Mouse (Mus musculus): ENCODE measurements around the gene Olfr1223. TPM values are rescaled to one million over a fixed set of nuclear protein-coding genes. Genes with fewer than 3 reads are reported as not detected.
"Not testable (repeated sequence)": the region's sequence is repeated elsewhere in the genome, so short reads cannot be mapped to it uniquely, and the experiment has no call there.

The Olfr1223 gene
- polyA plus RNA-seq (2016; fragmentation: Nextera tagmentation; extraction: Ambion mirVana): not detected in 2 replicates

DNA sequence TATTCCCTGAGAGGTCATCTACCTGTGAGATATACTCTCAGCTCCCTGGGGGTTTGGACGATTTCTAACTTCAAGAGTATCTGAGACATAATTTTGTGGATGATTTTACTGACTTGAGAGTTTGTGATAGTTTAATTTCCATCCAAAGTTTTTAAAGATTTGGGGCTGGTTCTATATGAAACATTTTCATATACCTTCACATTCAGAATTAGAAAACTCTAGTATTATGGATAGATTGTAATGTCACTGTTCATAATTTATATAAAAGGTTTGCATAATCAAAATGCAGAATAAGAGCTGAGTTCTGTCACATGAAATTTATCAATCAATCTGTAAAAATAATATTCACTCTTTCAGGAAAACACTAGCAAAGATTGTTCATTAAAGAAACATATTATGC is at the start of gene Olfr1223:
Gene Olfr1223 (minus strand): TSS at position 101 of the 400 bp plus-strand sequence.
- no peaks in the 10 kb centered on the region for H3K27me3 ChIP-seq (replicated peaks)
- H3K36me3 ChIP-seq: no peaks in the 10 kb centered on the region
- H3K9ac ChIP-seq: no peak within 1 kb of the TSS
- H3K27ac ChIP-seq (ENCODE audit: poor library complexity, severe bottlenecking): no peak within 1 kb of the TSS
- WGBS: 50% methylated on average over 1 of the region's 1 CpGs
- no peak within 1 kb of the TSS for H3K4me3 ChIP-seq
- H3K9me3 ChIP-seq (replicated peaks): no peaks in the 10 kb centered on the region
- no peak for ATAC-seq (ENCODE audit: insufficient number of reproducible peaks, low FRiP score)
- no peaks in the 10 kb centered on the region for H3K4me1 ChIP-seq (replicated peaks)
- no peak within 1 kb of the TSS for H3K4me2 ChIP-seq

- 64% methylated on average over 2 of the region's 2 CpGs for WGBS
- no peak within 1 kb of the TSS for H3K4me2 ChIP-seq
- no peak within 1 kb of the TSS for H3K9ac ChIP-seq
- H3K27ac ChIP-seq (ENCODE audit: poor library complexity, severe bottlenecking): no peak within 1 kb of the TSS
- H3K27me3 ChIP-seq (replicated peaks): no peaks in the 10 kb centered on the region
- no peaks in the 10 kb centered on the region for H3K36me3 ChIP-seq
- no peaks in the 10 kb centered on the region for H3K9me3 ChIP-seq (replicated peaks)
- no peaks in the 10 kb centered on the region for H3K4me1 ChIP-seq (replicated peaks)
- ATAC-seq (ENCODE audit: insufficient number of reproducible peaks, low FRiP score): no peak
- no peak within 1 kb of the TSS for H3K4me3 ChIP-seq
Observed at GRCm38 (mm10) chr2:89199948-89200347, 48.6 kb upstream of the Olfr1223 start, which contains the start of gene Olfr1226. TSS of gene Olfr1226 (minus strand) at chr2:89200048.

DNA sequence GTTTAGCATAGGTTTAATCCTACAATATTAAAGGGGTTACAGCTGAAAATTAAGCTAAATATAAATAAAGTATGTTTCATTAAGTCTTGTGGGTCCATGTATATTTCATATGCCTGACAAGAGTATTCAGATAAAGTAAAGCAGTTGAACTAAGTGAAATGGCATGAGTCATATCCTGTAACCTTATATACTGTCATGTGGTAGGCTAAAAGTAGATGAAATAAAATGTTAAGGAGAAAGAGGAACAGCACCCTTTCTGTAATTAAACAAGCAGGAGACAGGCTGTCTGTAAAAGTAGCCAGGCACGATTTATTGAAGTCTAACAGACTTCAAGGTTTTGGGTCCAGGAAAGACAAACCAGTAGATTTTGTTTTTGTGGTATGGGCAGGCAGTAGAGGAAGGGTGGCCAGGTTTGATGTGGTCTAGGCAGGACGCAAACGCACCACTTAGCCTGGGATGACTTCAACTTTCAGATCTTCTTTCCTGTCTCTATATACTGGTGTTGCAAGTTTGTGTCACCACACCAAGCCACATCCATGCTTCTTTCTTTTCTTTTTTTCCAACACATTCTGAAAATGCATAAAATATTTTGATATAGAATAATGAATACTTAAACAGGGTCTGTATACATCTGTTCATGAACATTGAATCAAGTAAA is 45.1 kb upstream of the Olfr1223 start:
- Histone ChIP-seq H3K27me3 (replicated peaks) (no peaks in the 10 kb centered on the region), H3K4me1 (replicated peaks) (no peaks in the 10 kb centered on the region), H3K4me3 (no peak overlapping the region), H3K9me3 (replicated peaks) (no peaks in the 10 kb centered on the region), H3K36me3 (no peaks in the 10 kb centered on the region), H3K9ac (no peak overlapping the region), H3K4me2 (no peak overlapping the region), H3K27ac (ENCODE audit: poor library complexity, severe bottlenecking) (no peak overlapping the region)
- 67% methylated on average over 3 of the region's 3 CpGs for WGBS
- ATAC-seq (ENCODE audit: insufficient number of reproducible peaks, low FRiP score): no peak

GRCm38 (mm10) chr2:89174569-89174968 is 23.2 kb upstream of the Olfr1223 start, which contains the start of gene Olfr1225:
TSS of gene Olfr1225 (minus strand) at chr2:89174669.
- Histone ChIP-seq H3K9me3 (replicated peaks) (no peaks in the 10 kb centered on the region), H3K27ac (ENCODE audit: poor library complexity, severe bottlenecking) (no peak within 1 kb of the TSS), H3K4me1 (replicated peaks) (no peaks in the 10 kb centered on the region), H3K9ac (no peak within 1 kb of the TSS), H3K36me3 (no peaks in the 10 kb centered on the region), H3K4me2 (no peak within 1 kb of the TSS), H3K4me3 (no peak within 1 kb of the TSS), H3K27me3 (replicated peaks) (no peaks in the 10 kb centered on the region)
- ATAC-seq (ENCODE audit: insufficient number of reproducible peaks, low FRiP score): no peak
- 83% methylated on average over 1 of the region's 1 CpGs for whole genome bisulfite sequencing

DNA sequence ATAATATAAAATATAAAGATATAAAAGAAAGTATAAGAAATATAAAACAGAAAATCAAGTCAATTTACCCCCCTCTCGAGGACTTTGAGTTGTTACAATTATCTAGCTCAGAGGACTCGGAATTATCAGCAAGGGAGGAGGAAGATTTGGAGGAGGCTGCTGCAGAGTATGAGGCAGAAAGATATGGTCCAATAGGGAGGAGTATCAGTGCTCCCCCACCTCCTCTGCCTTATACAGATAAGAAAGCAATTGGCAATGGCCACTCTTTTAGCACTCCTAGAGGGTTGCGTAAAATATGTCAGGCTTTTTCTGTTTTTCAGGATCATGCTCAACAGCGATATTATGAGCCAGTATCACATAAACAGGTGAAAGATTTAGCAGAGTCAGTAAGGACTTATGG is 13.4 kb upstream of the Olfr1223 start:
- H3K9ac ChIP-seq; H3K27ac ChIP-seq (ENCODE audit: poor library complexity, severe bottlenecking); H3K27me3 ChIP-seq (replicated peaks); H3K9me3 ChIP-seq (replicated peaks); H3K4me3 ChIP-seq; H3K4me2 ChIP-seq; ATAC-seq (ENCODE audit: insufficient number of reproducible peaks, low FRiP score); H3K36me3 ChIP-seq; H3K4me1 ChIP-seq (replicated peaks): not testable (repeated sequence)
- 73% methylated on average over 4 of the region's 4 CpGs for WGBS

DNA sequence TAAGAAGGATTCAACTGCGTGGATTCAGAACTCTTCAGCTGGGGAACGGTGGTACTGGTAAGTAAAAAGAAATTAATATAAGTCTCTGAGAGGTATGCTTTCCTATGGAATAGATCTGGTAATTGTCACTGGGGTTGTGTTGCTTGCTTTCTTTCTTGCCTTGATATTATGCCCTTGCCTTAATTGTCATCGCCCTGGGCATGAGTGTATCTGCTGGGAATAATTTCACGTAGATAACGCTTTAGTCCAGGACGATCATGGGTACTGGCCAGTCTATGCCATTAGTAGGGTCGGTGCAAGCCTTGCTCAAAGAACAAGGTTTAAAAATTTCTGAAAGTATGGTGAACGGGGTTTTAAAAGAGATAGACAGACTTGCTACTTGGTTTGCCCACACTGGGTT is 12.6 kb upstream of the Olfr1223 start, which contains the start of gene Olfr1224-ps1:
Gene Olfr1224-ps1 (minus strand): TSS at position 101 of the 400 bp plus-strand sequence.
- not testable (repeated sequence) for H3K4me2 ChIP-seq

DNA sequence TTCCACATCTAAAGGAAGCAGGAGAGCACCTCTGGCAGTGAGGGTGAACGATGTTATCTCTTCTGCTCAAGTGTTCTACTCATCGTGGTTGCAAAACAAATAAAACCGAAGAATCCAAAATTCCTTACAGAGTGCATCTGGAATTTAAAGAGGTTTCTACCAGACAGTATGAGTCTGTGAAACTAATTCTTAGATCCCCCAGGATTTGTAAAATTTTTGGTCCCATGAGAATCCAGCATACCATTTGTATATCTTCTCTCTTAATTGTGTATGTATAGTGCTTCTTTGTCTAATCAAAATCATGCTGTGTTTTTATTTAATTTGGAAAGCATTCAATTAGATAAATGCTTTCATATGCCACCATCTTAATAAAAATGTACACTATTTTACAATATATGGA is 18.4 kb downstream of the Olfr1223 start, which contains the start of gene Olfr1222:
Gene Olfr1222 (minus strand): TSS at position 101 of the 400 bp plus-strand sequence.
- WGBS: 33% methylated on average over 3 of the region's 3 CpGs
- Histone ChIP-seq H3K4me1 (replicated peaks) (no peaks in the 10 kb centered on the region), H3K4me3 (no peak within 1 kb of the TSS), H3K27ac (ENCODE audit: poor library complexity, severe bottlenecking) (no peak within 1 kb of the TSS), H3K4me2 (no peak within 1 kb of the TSS), H3K9ac (no peak within 1 kb of the TSS), H3K9me3 (replicated peaks) (no peaks in the 10 kb centered on the region), H3K27me3 (replicated peaks) (no peaks in the 10 kb centered on the region), H3K36me3 (no peaks in the 10 kb centered on the region)
- no peak for ATAC-seq (ENCODE audit: insufficient number of reproducible peaks, low FRiP score)

More for the DNA sequence above, 12.6 kb upstream of the Olfr1223 start, which contains the start of gene Olfr1224-ps1:
- H3K36me3 ChIP-seq; H3K27me3 ChIP-seq (replicated peaks); ATAC-seq (ENCODE audit: insufficient number of reproducible peaks, low FRiP score); H3K9ac ChIP-seq; H3K27ac ChIP-seq (ENCODE audit: poor library complexity, severe bottlenecking); H3K4me3 ChIP-seq; H3K4me1 ChIP-seq (replicated peaks); H3K9me3 ChIP-seq (replicated peaks): not testable (repeated sequence)
- WGBS: 84% methylated on average over 8 of the region's 8 CpGs

DNA sequence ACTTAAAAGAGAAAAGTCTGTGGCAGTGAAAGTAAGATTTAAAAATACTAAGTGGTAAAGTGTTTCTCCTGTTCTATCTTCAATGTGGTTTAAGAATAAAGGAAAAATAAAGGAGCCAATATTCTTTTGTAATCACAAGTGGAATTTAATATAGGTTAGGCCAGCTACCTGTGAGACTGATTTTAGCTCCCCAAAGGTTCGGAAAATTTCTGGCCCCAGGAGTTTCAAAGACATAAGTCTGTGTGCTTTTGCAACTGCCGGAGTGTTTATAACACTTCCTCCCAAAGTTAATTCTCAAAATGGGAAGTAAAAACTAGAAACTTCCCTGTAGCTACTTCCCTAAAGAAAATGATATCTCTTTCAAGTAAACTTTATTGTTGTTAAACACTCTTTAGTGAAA is 34.2 kb downstream of the Olfr1223 start, which contains the start of gene Olfr1221:
Gene Olfr1221 (minus strand): TSS at position 101 of the 400 bp plus-strand sequence.
- Histone ChIP-seq H3K9ac (no peak within 1 kb of the TSS), H3K4me3 (no peak within 1 kb of the TSS), H3K27ac (ENCODE audit: poor library complexity, severe bottlenecking) (no peak within 1 kb of the TSS), H3K36me3 (no peaks in the 10 kb centered on the region), H3K4me1 (replicated peaks) (no peaks in the 10 kb centered on the region), H3K9me3 (replicated peaks) (no peaks in the 10 kb centered on the region), H3K27me3 (replicated peaks) (no peaks in the 10 kb centered on the region), H3K4me2 (no peak within 1 kb of the TSS)
- 78% methylated on average over 2 of the region's 2 CpGs for WGBS
- no peak for ATAC-seq (ENCODE audit: insufficient number of reproducible peaks, low FRiP score)

- no peak within 1 kb of the TSS for H3K27ac ChIP-seq (ENCODE audit: poor library complexity, severe bottlenecking)
- H3K9me3 ChIP-seq (replicated peaks): no peaks in the 10 kb centered on the region
- H3K4me3 ChIP-seq: no peak within 1 kb of the TSS
- no peak for ATAC-seq (ENCODE audit: insufficient number of reproducible peaks, low FRiP score)
- H3K4me1 ChIP-seq (replicated peaks): no peaks in the 10 kb centered on the region
- H3K36me3 ChIP-seq: no peaks in the 10 kb centered on the region
- no peak within 1 kb of the TSS for H3K9ac ChIP-seq
- no peaks in the 10 kb centered on the region for H3K27me3 ChIP-seq (replicated peaks)
- H3K4me2 ChIP-seq: no peak within 1 kb of the TSS
- 66% methylated on average over 3 of the region's 3 CpGs for WGBS
Observed at GRCm38 (mm10) chr2:89106735-89107134, 44.6 kb downstream of the Olfr1223 start, which contains the start of gene Olfr1220. TSS of gene Olfr1220 (minus strand) at chr2:89106835.

- no peak overlapping the region for H3K4me2 ChIP-seq
- H3K27me3 ChIP-seq (replicated peaks): no peaks in the 10 kb centered on the region
- no peak overlapping the region for H3K9ac ChIP-seq
- H3K27ac ChIP-seq (ENCODE audit: poor library complexity, severe bottlenecking): no peak overlapping the region
- H3K4me1 ChIP-seq (replicated peaks): no peaks in the 10 kb centered on the region
- no peak for ATAC-seq (ENCODE audit: insufficient number of reproducible peaks, low FRiP score)
- H3K36me3 ChIP-seq: no peaks in the 10 kb centered on the region
- H3K4me3 ChIP-seq: no peak overlapping the region
- no peaks in the 10 kb centered on the region for H3K9me3 ChIP-seq (replicated peaks)
Observed at GRCm38 (mm10) chr2:89105651-89106050, 45.7 kb downstream of the Olfr1223 start.

GRCm38 (mm10) chr2:89093848-89094247 is 57.5 kb downstream of the Olfr1223 start:
- H3K27ac ChIP-seq (ENCODE audit: poor library complexity, severe bottlenecking): no peak overlapping the region
- no peaks in the 10 kb centered on the region for H3K4me1 ChIP-seq (replicated peaks)
- 91% methylated on average over 1 of the region's 1 CpGs for WGBS

More at GRCm38 (mm10) chr2:89093848-89094247, 57.5 kb downstream of the Olfr1223 start:
- H3K9me3 ChIP-seq (replicated peaks): no peaks in the 10 kb centered on the region
- no peak overlapping the region for H3K4me2 ChIP-seq
- H3K36me3 ChIP-seq: no peaks in the 10 kb centered on the region
- no peak for ATAC-seq (ENCODE audit: insufficient number of reproducible peaks, low FRiP score)
- H3K4me3 ChIP-seq: no peak overlapping the region
- no peaks in the 10 kb centered on the region for H3K27me3 ChIP-seq (replicated peaks)
- no peak overlapping the region for H3K9ac ChIP-seq

Measured in heart, embryonic 12.5 days (tissue).